Comparison of ENCODE assay signal across 34 mouse cellular contexts in genomic region chr1:191960946-191961345, GRCm38 (mm10). TPM values are rescaled to one million over a fixed set of nuclear protein-coding genes. Genes with fewer than 3 reads are reported as not detected.
"Had no signal": no experiment of that assay in that cellular context is flagged by ENCODE, and none has a peak within 500 bp of the region (broad histone marks: within the 10 kb centered on the region; RNA-seq: fewer than 3 reads in every experiment).

No protein-coding gene starts in this region.

- H3K27ac ChIP-seq: limb, embryonic 10.5 days; limb, embryonic 12.5 days; limb, embryonic 13.5 days; limb, embryonic 15.5 days; liver, embryonic 12.5 days; liver, embryonic 13.5 days; liver, embryonic 14.5 days; liver, embryonic 15.5 days; lung, embryonic 15.5 days; macrophage; midbrain, embryonic 10.5 days; midbrain, embryonic 12.5 days; midbrain, embryonic 13.5 days; midbrain, embryonic 15.5 days; neural tube, embryonic 12.5 days; neural tube, embryonic 13.5 days had no signal

- H3K4me3 ChIP-seq: limb, embryonic 10.5 days; limb, embryonic 12.5 days; limb, embryonic 13.5 days; limb, embryonic 15.5 days; liver, embryonic 12.5 days; liver, embryonic 13.5 days; liver, embryonic 15.5 days; lung, embryonic 15.5 days; megakaryocyte, embryonic 14.5 days; midbrain, embryonic 10.5 days; midbrain, embryonic 12.5 days; midbrain, embryonic 13.5 days; midbrain, embryonic 15.5 days; myocyte; neural tube, embryonic 12.5 days; neural tube, embryonic 13.5 days had no signal

- H3K27me3 ChIP-seq: limb, embryonic 12.5 days; limb, embryonic 13.5 days; limb, embryonic 15.5 days; liver, embryonic 12.5 days; liver, embryonic 13.5 days; liver, embryonic 15.5 days; lung, embryonic 15.5 days; midbrain, embryonic 12.5 days; midbrain, embryonic 13.5 days; midbrain, embryonic 15.5 days; neural tube, embryonic 12.5 days; neural tube, embryonic 13.5 days had no signal

- DNase-seq: left cerebral cortex, postnatal 4 days; liver; liver, embryonic 13.5 days; liver, postnatal 0 days; lung, adult 18-20 months; lung, adult 2 months; lung, embryonic 14.5 days; lung, postnatal 10 days; lung, postnatal 14 days; lung, postnatal 36 days; lung, postnatal 4 days; midbrain, embryonic 14.5 days had no signal

- H3K4me2 ChIP-seq: limb, embryonic 12.5 days; limb, embryonic 13.5 days; limb, embryonic 15.5 days; liver, embryonic 12.5 days; liver, embryonic 13.5 days; liver, embryonic 15.5 days; lung, embryonic 14.5 days; lung, embryonic 15.5 days; midbrain, embryonic 12.5 days; midbrain, embryonic 13.5 days; midbrain, embryonic 15.5 days; neural tube, embryonic 12.5 days; neural tube, embryonic 13.5 days had no signal

- H3K4me1 ChIP-seq: limb, embryonic 12.5 days; midbrain, embryonic 12.5 days; midbrain, embryonic 13.5 days; midbrain, embryonic 15.5 days; neural tube, embryonic 12.5 days; neural tube, embryonic 13.5 days had no signal

- H3K9me3 ChIP-seq: limb, embryonic 10.5 days; limb, embryonic 12.5 days; limb, embryonic 13.5 days; limb, embryonic 15.5 days; liver, embryonic 12.5 days; liver, embryonic 13.5 days; liver, embryonic 15.5 days; lung, embryonic 15.5 days; megakaryocyte, embryonic 14.5 days; midbrain, embryonic 10.5 days; midbrain, embryonic 12.5 days; midbrain, embryonic 13.5 days; midbrain, embryonic 15.5 days; neural tube, embryonic 12.5 days; neural tube, embryonic 13.5 days had no signal

- H3K36me3 ChIP-seq: limb, embryonic 10.5 days; limb, embryonic 12.5 days; limb, embryonic 13.5 days; limb, embryonic 15.5 days; liver, embryonic 12.5 days; liver, embryonic 13.5 days; liver, embryonic 15.5 days; lung, embryonic 15.5 days; midbrain, embryonic 10.5 days; midbrain, embryonic 12.5 days; midbrain, embryonic 13.5 days; midbrain, embryonic 15.5 days; neural tube, embryonic 12.5 days; neural tube, embryonic 13.5 days had no signal

- H3K9ac ChIP-seq: limb, embryonic 12.5 days; limb, embryonic 13.5 days; limb, embryonic 15.5 days; liver, embryonic 12.5 days; liver, embryonic 13.5 days; liver, embryonic 14.5 days; liver, embryonic 15.5 days; liver, postnatal 0 days; lung, embryonic 14.5 days; lung, embryonic 15.5 days; midbrain, embryonic 12.5 days; midbrain, embryonic 13.5 days; midbrain, embryonic 15.5 days; neural tube, embryonic 12.5 days; neural tube, embryonic 13.5 days had no signal

- ATAC-seq: liver, embryonic 12.5 days; liver, postnatal 0 days; lung, postnatal 0 days; midbrain, embryonic 13.5 days; midbrain, embryonic 15.5 days had no signal

RNA-seq across cellular contexts. Expression of gene Rd3, which starts 16.2 kb away (rescaled TPM):
- total RNA-seq: megakaryocyte progenitor cell, adult 5-6 weeks; megakaryocyte-erythroid progenitor cell, adult 5-6 weeks; monocyte, adult 5-6 weeks had no signal
- polyA plus RNA-seq: limb, embryonic 11.5 days; myocyte had no signal
